Mouse (Mus musculus): ENCODE results near the gene Kdelr2.

Gene Kdelr2

DNA sequence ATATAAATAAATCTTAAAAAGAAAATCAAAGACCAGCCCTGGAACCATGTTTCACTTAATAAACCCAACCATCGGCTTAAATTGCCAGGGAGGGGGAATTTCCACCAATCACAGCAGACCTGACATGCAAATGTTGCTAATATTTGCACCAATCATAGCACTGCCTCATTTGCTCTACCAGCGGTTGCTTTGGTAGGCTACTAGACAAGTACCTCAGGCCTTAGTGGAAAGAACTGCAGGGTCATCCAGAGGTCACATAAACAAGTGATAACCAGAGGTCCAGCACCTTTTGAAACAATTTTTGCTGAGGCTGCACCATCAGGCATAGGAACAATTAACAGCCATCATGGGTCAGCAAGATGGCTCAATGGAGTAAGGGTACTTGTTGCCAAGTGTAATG, 2.1 kb upstream of the Kdelr2 start:
- DNase-seq (ENCODE audit: low read depth, low spot score): no peak

DNA sequence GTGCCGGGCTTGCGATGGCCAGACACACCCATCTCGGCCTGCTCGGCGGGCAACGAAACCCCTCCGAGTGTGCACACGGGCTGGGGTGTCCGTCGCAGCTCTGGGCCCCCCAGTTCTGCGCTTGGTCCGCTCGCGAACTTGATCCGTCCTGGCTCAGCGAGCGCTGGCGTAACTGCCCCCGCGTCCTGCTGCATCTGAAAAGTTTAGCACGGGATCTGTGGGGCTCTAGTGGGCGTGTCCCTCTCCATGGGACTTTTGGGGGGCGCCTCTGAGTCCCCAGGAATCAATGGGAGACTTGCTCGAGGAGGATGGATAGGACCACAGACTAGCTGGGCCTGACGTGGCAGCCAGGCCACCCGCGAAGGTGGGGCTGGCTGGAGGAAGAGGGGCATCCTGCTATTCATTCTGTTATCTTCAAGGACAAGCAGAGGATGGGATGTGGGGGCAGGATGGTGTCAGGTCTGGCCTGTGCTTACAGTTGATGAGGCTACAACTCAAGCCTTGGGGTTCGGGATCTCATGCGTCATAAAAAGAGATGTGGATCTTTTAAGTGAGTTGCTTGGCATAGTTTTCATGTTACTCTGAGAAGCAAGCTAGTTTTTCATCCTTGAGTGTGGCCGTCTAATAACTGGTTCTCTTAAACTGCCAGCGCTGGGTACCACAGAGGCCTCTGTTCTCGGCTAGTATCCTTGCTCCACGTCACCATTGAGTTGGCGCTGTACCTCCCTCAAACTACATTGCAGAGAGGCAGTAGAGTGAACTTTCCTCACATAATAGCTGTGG, 701 bp downstream of the Kdelr2 start:
- peak; percentile 61 for DNase-seq (ENCODE audit: low read depth, low spot score)

DNA sequence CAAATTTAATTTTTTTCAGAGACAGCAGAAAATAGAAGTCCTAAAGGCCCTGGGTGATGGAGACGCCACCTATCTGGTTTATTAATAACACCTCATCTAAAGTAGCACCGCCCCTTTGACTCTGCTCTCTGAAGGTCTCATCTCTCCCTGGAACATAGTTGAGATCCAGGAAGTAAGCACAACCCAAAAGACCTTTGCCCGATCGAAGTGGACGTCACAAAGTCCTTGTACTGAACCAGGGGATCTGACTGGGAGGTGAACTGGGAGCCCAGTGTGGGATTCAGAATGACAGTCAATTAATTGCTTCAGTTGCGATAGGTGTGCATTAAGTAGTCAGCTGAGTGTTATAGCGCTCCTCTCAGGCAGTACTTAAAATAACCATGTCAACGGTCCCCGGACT, 1.6 kb downstream of the Kdelr2 start:
- DNase-seq (ENCODE audit: low read depth, low spot score): no peak

DNA sequence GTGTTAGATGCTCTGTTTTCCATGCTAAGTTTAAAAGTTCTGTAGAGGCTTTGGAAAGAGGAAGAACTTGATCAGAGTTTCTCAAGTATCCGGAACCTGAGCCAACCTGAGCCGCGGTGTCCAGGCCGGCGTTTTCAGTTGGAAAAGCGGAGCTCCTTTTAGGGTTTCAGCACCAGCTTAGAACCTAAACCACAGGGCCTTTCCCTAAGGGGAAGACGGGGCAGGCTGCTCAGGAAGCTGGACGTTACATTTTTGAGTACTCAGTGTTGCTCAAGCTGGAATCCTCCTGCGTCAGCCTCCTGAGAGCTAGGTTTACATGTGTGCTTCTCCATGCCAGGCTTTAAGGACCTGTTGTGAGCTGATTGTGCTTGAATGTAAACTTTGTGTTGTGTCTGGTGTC, 2.9 kb downstream of the Kdelr2 start:
- DNase-seq (ENCODE audit: low read depth, low spot score): no peak

DNA sequence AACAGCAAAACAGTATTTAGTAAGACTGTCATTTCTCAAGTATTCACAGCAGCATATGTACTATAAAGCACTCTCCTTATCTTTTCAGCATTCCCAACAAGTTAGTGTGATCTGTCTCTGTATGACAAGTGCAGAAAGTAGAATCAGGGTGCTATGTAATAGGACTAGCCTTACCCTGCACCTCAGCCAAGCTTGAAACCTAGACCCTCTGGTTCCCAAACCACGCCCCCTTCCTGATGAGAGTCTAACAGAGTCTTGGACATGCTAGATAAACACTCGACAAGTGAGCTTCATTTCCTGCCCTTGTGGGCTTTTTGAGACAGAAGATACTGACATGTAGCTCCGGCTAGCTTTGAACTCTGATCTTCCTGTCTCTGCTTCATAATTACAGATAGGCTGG, 5.6 kb downstream of the Kdelr2 start:
- no peak for DNase-seq (ENCODE audit: low read depth, low spot score)

DNA sequence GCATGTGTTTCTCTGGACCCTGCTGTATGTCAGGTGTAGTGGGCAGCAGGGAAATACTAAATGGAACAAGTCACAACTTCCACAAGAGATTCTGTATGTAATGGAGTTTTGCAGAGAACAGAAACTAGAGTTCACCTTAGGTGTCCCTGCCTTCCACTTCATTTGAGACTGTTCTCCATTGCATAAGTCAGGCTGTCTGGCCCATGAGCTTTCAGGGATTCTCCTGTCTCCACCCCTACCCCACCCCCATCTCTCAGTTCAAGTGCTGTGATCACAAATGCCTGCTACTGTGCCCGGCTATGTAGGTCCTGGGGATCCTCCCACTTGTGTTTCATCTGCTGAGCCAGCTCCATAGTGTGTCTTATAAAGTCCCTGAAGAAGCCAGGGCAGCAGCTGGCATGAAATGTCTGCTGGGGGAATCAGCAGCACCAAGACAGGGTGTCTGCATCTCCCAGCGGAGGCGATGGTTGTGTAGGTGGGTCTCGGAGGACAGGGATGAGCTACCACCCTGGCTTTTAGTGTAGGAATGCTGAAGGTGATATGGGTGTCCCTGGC, 7.3 kb downstream of the Kdelr2 start:
- no peak for DNase-seq (ENCODE audit: low read depth, low spot score)

DNA sequence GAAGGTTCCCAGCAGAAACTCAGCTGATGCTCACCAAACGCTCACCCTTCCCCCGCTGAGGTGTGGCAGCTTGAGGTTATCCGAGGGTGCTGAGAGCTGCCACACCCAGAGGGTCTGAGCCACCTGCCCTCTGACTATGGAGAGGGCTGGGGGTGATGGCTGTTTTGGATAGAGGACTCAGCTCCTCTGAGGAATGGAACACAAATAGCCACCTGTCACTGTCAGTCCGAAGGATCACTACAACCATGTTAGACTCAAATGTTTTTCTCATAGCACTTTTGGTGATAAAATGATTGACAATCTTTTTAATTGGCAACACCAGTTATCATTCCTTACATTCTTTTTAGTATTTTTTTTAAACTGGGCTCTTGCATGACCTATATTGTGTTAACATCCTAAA, 17.8 kb downstream of the Kdelr2 start:
- no peak for DNase-seq (ENCODE audit: low read depth, low spot score)

DNA sequence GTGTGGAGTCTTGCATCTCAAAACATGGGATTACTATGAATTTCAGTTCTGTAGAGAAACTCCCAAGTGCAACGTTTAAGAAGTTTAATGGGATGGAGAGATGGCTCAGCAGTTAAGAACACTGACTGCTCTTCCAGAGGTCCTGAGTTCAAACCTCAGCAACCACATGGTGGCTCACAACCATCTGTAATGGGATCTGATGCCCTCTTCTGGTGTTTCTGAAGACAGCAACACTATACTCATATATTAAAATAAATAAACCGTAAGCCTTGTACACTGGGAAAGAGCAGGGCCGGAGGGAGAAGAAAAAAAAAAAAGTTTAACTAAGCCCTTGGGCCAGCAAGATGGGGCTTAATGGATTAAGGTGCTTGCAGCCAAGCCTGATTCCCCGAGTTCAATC, 19.4 kb downstream of the Kdelr2 start:
- DNase-seq (ENCODE audit: low read depth, low spot score): no peak

DNA sequence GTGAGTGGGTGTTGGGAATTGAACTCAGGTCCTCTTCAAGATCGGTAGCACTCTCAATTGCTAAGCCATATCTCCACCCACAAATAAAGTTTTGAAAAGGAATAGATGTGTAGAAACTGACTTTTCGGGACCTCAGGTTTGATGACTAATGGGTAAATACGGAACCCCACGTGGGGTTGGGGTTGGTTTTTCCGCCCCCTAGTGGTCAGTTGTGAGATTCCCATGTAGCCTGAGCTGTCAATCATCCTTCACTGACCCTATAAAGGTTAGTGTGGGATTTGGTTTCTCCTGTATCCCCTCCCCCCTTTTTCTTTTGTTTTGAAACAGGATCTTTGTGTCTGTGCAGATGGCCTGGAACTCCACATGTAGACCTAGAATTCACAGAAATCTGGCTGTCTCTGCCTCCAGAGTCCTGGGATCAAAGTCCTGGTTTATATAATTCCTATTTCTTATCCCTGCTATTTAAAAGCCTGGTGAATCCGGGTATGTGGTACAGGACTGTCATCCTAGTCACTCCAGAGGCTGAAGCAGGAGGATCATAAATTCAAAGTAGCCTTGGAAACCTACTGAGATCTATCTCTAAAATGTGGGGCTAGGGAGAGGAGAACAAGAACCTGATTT, 20.4 kb downstream of the Kdelr2 start:
- peak; percentile 75 for DNase-seq (ENCODE audit: low read depth, low spot score)

DNA sequence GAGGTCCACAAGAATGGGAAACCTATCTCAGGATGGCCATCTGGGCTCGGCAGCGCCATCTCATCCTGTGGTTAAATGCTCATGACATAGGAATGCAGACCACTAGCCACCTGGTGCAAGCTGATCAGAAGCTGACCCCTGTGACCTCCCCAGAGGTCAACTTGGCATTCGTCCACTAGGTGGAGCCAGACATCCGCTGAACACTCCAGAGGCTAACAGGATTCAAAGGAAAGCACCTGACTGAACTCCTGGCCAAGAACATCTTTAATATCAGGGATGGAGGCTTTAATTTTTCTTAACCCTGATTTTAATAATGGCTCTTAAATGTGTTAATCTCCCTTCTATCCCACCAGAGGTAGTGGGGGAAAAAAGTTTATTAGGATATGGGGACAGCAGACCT, 30.8 kb downstream of the Kdelr2 start:
- DNase-seq (ENCODE audit: low read depth, low spot score): peak; percentile 87

DNA sequence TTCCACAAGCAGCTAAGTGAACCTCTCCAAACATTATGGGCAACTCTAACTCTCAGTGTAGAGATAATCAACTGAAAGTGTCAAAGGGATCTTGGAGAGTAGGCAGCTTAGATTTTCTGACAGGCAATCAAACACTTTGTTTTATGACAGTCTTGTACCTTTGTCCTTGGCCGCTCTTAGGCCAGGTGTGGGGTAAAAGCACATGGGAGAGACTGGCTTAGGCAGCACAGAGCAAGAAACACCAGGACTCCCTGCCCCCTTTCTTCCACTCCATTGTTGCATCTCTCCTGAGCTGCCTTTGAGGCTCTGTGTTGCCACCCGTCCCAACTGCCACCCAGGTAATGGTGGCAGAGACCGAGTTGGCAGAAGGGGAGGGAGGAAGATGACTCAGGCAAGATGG, 37.7 kb downstream of the Kdelr2 start:
- DNase-seq (ENCODE audit: low read depth, low spot score): no peak

DNA sequence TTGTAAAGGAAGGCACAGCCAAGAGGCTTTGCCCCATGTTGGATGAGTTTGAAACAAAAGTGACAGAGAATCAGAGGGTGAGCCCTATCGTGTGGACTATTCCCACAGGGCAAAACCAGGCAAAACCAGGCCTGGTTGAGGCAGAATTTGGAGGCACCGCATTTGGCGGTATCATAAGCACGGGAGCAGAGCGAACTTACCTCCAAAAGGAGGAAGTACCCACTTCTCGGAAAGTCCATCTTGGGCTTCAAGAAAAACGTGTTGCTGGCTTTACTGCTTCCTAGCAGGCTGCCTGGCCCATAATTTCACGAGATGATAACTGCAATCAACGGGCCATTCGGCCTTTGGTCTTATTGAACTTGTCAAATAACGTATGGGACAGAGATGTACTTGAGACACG, 38.1 kb downstream of the Kdelr2 start:
- DNase-seq (ENCODE audit: low read depth, low spot score): no peak

DNA sequence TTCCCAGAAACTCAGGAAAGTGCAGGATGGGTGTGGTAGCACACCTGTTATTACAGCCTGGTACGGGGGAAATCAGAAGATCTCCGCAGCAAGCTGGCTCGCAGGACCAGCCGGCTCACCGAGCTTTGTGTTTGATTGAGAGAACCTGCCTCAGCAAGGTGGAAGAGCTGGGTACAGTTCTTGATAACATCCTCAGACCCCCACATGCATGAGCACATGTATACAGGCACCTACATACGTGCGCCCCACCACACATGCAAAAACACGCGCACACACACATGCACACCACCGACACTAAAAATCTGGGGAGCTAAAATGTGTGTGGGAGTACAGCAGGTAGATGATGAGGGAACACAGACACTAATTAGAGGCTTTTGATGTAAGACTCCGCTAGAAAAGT, 60.0 kb downstream of the Kdelr2 start:
- no peak for DNase-seq (ENCODE audit: low read depth, low spot score)

DNA sequence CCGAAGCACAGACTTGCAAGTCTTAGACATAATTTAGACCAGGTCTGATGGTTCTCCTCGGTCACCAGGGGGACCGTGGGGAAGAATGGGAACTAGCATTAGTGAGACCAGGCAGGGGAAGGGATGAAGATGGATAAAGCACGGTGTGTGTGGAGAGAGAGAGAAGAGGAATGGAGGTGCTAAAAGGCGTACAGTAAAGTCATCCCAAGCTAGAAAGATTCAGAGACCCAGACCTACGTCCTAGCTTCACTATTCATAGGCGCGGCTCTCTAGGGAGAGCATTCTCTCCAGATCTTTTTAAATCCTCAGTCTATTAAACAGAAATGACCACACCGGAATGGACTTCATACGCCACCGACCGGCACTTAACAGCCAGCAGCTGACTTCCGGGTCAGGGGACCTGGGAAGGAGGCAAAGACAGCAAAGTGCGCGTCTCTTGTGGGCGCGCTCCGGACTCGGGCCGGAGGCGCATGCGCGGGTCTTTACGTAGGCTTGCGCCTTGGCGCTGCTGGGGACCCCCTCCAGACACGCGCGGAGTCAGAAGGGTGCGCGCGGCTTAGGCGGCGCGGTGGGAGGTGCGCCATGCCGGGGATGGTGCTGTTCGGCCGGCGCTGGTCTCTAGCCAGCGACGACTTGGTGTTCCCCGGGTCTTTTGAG, 60.6 kb downstream of the Kdelr2 start, which contains the start of gene Daglb:
Gene Daglb (plus strand): TSS at position 485 of the 657 bp plus-strand sequence.
- DNase-seq (ENCODE audit: low read depth, low spot score): peak; percentile 72

DNA sequence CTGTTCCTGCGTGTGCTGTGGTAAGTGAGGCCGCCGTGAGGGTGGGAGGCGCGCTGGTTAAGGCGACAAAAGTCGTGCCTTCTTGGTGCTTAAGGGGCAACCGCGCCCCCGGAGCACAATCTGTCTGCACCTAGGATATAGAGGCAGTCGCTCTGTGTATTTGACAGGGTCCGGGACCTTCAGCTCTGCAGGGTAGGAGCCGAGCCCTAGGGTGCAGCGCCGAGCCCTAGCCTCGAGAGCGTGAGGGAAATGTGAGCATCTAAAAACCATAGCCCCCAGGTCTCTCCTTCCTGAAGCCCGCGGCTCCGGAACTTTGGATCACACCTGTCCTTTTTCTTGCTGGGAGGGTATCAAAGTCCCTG, 61.1 kb downstream of the Kdelr2 start:
- peak; percentile 26 for DNase-seq (ENCODE audit: low read depth, low spot score)

DNA sequence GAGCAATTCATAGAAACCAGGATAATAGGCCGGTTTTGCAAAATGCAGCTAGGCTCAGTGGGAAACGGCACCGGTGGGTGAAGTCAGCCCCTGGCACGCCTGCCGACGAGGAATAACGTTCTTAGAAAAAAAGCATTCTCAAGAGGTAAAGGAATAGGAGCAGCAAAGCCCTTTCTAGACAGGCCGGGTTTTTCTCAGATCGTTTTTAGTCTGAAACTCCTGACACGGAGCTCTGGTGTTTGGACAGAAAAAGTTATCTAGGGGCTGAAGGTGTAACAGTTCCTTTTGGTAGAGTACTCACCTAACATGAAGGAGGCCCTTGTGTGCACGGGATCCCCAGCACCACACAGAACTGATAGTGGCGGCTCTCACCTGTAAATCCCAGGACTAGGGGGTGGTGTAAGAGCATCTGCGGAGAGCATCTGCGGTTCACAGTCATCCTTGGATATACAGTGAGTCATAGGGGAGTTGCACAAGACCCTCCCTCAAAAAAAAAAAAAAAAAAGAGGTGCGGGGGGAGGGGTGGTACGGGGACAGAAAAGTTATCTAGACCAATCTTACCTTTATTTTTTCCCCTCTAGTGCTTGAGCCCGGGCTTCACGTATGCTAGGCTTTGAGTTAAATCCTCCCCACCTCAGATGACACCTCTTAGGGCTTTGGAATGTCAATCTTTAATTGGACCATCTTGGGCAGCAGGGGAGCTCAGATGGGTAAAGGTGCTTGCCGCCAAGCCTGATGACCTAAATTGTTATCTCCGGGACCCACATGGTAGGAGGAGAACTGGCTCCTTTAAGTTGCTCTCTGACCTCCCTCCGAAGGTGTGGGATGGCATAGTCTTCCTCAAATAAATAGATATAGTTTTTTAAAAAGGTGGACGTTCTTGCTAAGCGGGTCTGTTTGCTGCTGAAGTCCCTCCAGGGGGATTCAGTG, 61.8 kb downstream of the Kdelr2 start:
- no peak for DNase-seq (ENCODE audit: low read depth, low spot score)

DNA sequence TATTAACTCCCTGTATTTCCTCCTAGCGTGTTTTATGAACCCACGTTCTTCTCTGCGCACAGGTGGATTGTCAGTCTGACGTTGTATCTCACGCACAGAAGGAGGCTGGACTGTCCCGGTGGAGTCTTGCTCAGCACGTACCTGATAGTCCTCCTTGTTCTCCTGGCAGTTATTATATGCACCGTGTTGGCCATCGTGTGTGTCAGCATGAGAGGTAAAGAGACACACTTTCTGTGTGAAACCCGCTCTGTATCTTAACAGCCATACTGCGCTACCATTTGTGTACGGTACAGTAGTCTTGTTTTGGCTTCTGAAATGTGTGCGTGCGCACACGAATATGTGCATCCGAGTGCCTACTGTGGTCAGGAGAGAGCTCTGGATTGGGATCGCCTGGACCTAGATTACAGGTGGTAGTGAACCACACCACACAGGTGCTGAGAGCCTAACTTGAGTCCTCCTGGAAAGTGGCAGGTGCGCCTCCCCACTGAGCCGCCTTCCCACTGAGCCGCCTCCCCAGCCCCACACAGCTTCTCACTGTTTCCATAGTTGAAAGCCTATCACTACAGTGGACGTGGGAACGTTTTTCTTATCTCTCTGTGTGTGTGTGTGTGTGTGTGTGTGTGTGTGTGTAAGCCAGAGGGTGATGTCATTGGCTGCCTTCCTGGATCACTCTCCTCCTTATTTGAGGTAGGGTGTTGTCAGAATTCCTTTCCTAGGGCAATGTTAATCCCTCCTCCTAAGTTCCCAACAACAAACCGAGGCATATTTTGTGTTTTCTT, 63.4 kb downstream of the Kdelr2 start:
- no peak for DNase-seq (ENCODE audit: low read depth, low spot score)

DNA sequence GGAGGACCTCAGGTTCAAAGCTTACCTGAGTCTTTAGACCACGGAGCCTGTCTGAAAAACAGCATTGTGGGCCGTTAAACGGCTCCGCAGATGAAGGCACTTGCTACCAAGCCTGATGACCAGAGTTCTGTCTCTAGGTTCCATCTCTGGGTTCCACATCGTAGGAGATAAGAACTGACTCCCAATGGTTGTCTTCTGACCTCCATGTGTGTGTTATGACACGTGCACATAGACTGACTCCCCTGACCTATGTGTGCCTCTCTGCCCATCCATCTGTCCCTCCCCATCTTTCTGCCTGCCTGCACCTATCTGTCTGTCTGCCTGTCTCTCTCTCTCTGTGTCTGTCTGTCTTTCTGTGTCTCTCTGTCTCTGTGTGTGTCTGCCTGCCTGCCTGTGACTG, 64.3 kb downstream of the Kdelr2 start:
- no peak for DNase-seq (ENCODE audit: low read depth, low spot score)

DNA sequence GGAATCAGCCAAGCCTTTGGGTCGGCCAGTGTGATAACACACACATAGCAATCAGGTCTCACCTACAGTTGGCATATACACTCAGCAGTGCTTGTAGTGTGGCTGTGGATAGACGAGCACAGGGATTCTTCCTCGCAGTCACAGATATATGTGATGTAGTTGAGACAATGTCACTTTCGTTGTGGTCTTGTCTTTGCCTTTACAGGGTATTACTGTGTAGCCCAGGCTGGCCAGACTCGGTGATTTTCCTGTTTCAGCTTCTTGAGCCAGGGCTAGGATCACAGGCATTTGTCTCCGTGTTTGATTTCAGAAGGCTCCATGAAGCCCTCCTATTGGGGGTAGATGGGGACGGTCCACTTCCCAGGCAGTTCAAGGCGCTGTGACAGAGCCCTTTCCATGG, 66.0 kb downstream of the Kdelr2 start:
- DNase-seq (ENCODE audit: low read depth, low spot score): no peak

DNA sequence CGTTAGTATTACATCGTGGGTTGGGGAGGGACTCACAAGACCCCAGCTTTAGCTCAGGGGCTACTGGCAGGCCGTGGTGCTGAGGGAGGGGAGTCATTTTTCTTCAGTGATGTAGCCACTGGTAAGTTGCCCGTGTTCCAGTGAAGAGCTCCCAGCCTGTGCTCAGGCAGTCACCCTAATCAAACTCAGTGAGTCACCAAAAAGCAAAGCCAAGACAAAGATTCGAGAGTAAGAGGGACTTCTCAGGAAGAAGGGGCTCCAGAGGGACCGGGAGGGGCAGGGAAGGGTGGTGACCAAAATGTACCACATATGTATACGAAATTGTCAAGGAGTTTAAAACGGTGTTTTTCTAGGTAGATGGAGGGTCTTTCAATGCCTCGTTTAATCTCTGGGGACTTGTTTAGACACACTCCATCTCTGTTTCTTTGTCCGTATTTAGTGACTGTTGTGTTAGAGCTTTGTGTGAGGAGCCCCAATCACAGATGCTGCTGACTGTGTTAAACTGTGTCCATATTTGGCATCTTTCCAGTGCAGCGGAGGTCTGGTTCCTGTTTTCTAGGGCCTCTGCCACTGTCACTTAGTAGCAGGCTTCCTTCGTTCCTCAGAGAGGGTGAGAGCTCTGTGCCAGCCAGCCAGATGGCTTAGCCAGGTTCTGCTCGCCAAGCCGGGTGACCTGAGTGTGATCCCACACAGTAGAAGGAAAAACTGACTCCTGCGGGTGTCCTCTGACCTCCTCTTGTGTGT, 67.0 kb downstream of the Kdelr2 start:
- no peak for DNase-seq (ENCODE audit: low read depth, low spot score)
